Mouse (Mus musculus) thymus, adult 2 months (tissue): Measurements from ENCODE around the gene Sept3.

Source experiments
- CTCF ChIP-seq: fragments of 200-500 bp; IDR thresholded peaks from 2 replicates; pipeline ENCODE4 v1.5.1; 2012; ENCODE audit warnings: mild to moderate bottlenecking, control low read depth, low read length, moderate library complexity, borderline replicate concordance; ENCODE audit not compliant: control insufficient read depth, poor library complexity, insufficient read depth; ENCODE audit errors: extremely low read depth
- POLR2A ChIP-seq: fragments of 200-500 bp; IDR thresholded peaks from 2 replicates; pipeline ENCODE4 v1.6.1; 2012; ENCODE audit warnings: mild to moderate bottlenecking, low read length, control low read depth, moderate library complexity; ENCODE audit not compliant: control insufficient read depth, poor library complexity, insufficient read depth; ENCODE audit errors: extremely low read depth

DNA sequence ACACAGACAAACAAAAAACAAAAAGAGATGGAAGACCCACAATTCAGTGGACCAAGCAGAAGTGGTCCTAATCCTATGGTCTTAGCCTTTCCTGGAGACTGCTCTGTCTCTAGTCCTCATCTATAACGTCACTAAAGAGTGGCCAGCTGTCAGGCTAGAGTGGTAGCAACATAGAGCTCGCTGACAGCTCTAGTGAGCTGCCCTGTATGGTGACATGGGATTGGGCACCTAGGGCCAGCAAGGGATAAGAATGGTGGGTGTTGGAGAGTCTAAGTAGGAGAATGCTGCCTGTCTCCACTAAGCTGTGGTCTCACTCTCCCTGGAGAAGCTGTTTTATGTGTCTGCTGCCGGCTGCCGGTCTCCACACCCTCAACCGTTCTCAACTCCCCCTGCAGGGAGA is 18.2 kb downstream of the Sept3 start:
- no peak for TF ChIP-seq CTCF
- TF ChIP-seq POLR2A, result no peak
